Mouse (Mus musculus): ENCODE data around the gene Ica1.

DNA sequence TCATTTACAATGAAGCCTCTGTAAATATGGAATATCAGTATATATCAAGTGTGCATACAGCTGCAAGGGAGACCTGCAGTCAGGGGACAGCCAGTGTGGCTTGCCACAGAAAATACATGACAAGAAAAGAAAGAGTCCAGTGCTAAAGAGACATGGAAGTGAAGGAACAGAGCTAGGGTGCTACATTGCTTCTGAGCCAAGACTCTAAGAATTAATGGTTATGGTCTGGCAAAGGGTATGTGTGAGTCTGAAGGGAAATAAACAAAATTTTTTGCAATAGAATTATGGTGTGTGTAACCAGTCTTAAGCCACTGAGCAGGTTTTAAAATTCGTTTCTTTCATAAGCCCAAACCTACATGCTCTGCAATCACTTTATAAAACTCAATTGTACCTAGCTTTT is 13.2 kb downstream of the Ica1 start:
- TF ChIP-seq POLR2A (IDR thresholded peaks at IDR 0.05; ENCODE audit: control insufficient read depth, extremely low read depth, insufficient read depth, low read length, poor library complexity): no peak
- no peak for TF ChIP-seq CTCF (IDR thresholded peaks at IDR 0.05; ENCODE audit: borderline replicate concordance, control insufficient read depth, extremely low read depth, insufficient read depth, low read length, poor library complexity)

Data from thymus, adult 2 months (tissue).